Mouse (Mus musculus) bone marrow, adult 2 months (tissue): ENCODE measurements at regions not wholly inside any gene's neighbourhood (a gene's known extent, or its start where the extent isn't known, plus 50 kb on each side); places are given as distances from the start of the nearest gene placed in this dataset.

Experiments used
- CTCF ChIP-seq: fragments of 200-500 bp; IDR thresholded peaks from 2 replicates; pipeline ENCODE4 v1.5.1; 2011; ENCODE audit warnings: low read length, control low read depth; ENCODE audit not compliant: control insufficient read depth, insufficient read depth
- POLR2A ChIP-seq: fragments of 200-500 bp; IDR thresholded peaks from 2 replicates; pipeline ENCODE4 v1.6.1; 2011; ENCODE audit warnings: low read depth, mild to moderate bottlenecking, control low read depth, low read length, borderline replicate concordance; ENCODE audit not compliant: control insufficient read depth

DNA sequence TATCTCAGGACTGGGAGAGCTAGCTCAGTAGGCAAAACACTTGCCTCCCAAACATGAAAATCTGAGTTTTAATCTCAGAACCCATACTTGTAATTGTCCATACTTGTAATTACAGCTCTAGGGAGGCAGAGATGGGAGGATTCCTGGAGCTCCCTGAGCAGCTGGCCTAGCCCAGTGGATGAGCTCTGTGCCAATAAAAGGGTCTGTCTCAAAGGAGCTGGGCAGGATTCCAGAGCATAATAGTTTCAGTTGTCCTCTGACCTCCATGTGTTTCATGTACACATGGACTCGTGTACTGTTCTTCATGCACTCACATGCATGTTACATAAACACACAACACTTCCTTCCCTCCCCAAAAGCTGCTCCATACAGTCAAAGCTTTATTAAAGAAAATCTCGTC, 469.2 kb upstream of the 2610301B20Rik start:
- TF ChIP-seq CTCF (no peak), POLR2A (no peak)
